Comparison of ENCODE assay signal across 19 mouse cellular contexts in the genomic region with DNA sequence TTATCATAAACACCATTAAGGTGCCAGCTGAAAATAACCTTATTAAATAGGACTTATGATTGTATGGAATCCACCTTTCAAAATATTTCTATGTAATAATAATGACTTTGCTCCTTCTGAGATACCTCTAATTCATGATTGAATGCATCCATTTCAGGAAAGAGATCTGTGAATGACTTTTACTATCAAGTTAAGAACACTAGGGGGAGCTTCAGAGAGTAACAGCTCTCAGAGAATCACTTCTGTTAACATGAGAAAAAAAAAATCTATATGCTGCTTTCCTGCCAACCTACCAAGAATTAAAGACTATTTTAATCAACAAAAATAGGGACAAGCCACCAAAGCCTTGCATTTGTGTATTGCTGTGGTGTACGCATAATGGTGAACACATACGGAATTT.
DNase-seq lines count a peak whose midpoint lies in the region; ATAC-seq and TF ChIP-seq lines count a peak whose summit lies in the region.
"Had no signal": no experiment of that assay in that cellular context is flagged by ENCODE, and none has a peak within 500 bp of the region (broad histone marks: within the 10 kb centered on the region; RNA-seq: fewer than 3 reads in every experiment).

No protein-coding gene starts in this region.

- H3K9ac ChIP-seq in heart, adult 2 months (ENCODE audit: low read depth, low read length): no peak overlapping the region
- H3K9ac ChIP-seq in lung, embryonic 14.5 days: no peak overlapping the region
- no peak overlapping the region for H3K9ac ChIP-seq in embryonic facial prominence, embryonic 14.5 days (ENCODE audit: low read depth, low read length)
- H3K9ac ChIP-seq: kidney, embryonic 15.5 days had no signal

- no peak overlapping the region for H3K4me2 ChIP-seq in lung, embryonic 14.5 days
- no peak overlapping the region for H3K4me2 ChIP-seq in embryonic facial prominence, embryonic 14.5 days (ENCODE audit: low read depth, low read length)
- H3K4me2 ChIP-seq: kidney, embryonic 15.5 days had no signal

- 89% methylated on average over 2 of the region's 2 CpGs for WGBS in heart, adult 2 months
- WGBS in heart, embryonic 10.5 days: 90% methylated on average over 2 of the region's 2 CpGs
- WGBS in lung, embryonic 14.5 days: 84% methylated on average over 2 of the region's 2 CpGs
- WGBS in embryonic facial prominence, embryonic 14.5 days: 92% methylated on average over 2 of the region's 2 CpGs

- no peaks in the 10 kb centered on the region for H3K79me2 ChIP-seq in heart, adult 2 months (replicated peaks; ENCODE audit: control insufficient read depth, insufficient read depth, low read length)

- H3K27ac ChIP-seq in heart, adult 2 months: no peak overlapping the region
- no peak overlapping the region for H3K27ac ChIP-seq in heart, embryonic 10.5 days
- H3K27ac ChIP-seq in lung, embryonic 14.5 days (ENCODE audit: low read depth): no peak overlapping the region
- no peak overlapping the region for H3K27ac ChIP-seq in embryonic facial prominence, embryonic 14.5 days (replicated peaks; ENCODE audit: low read depth, low read length)
- H3K27ac ChIP-seq: kidney, embryonic 15.5 days had no signal

- peak; percentile 23 for TF ChIP-seq CTCF in heart, adult 2 months (IDR thresholded peaks at IDR 0.05)
- peak; percentile 27; the same call in 1 of the 2 replicates for TF ChIP-seq CTCF in lung, embryonic 14.5 days (IDR thresholded peaks at IDR 0.05; ENCODE audit: low read depth)

- no peaks in the 10 kb centered on the region for H3K9me3 ChIP-seq in heart, embryonic 10.5 days
- H3K9me3 ChIP-seq in lung, embryonic 14.5 days (ENCODE audit: low read depth, low read length): no peaks in the 10 kb centered on the region
- no peaks in the 10 kb centered on the region for H3K9me3 ChIP-seq in embryonic facial prominence, embryonic 14.5 days (ENCODE audit: control insufficient read depth, low read length)
- H3K9me3 ChIP-seq: kidney, embryonic 15.5 days; megakaryocyte, embryonic 14.5 days had no signal

- H3K4me3 ChIP-seq in heart, adult 2 months: no peak overlapping the region
- H3K4me3 ChIP-seq in heart, embryonic 10.5 days: no peak overlapping the region
- H3K4me3 ChIP-seq in lung, embryonic 14.5 days (ENCODE audit: low read depth, low read length): no peak overlapping the region
- H3K4me3 ChIP-seq in embryonic facial prominence, embryonic 14.5 days (ENCODE audit: low read depth, low read length): no peak overlapping the region
- H3K4me3 ChIP-seq: erythroblast, embryonic 14.5 days; kidney, embryonic 15.5 days; megakaryocyte, embryonic 14.5 days had no signal

- TF ChIP-seq POLR2A in heart, adult 2 months (IDR thresholded peaks at IDR 0.05; ENCODE audit: insufficient read depth, low read depth, low read length): no peak

- intact Hi-C loops in heart, adult 2 months (cut with DNase I): no loop called here

- TF ChIP-seq EP300 in heart, adult 2 months (IDR thresholded peaks at IDR 0.05; ENCODE audit: insufficient read depth, low read depth, low read length): no peak

- H3K27me3 ChIP-seq in heart, adult 2 months (ENCODE audit: control insufficient read depth, insufficient read depth, low read length): no peaks in the 10 kb centered on the region
- H3K27me3 ChIP-seq in heart, embryonic 10.5 days (ENCODE audit: insufficient read depth, poor library complexity, severe bottlenecking): no peaks in the 10 kb centered on the region
- H3K27me3 ChIP-seq in lung, embryonic 14.5 days (ENCODE audit: insufficient read depth, low read length): no peaks in the 10 kb centered on the region
- H3K27me3 ChIP-seq in embryonic facial prominence, embryonic 14.5 days (replicated peaks; ENCODE audit: control insufficient read depth, insufficient read depth, low read length): no peaks in the 10 kb centered on the region
- H3K27me3 ChIP-seq: kidney, embryonic 15.5 days; megakaryocyte, embryonic 14.5 days had no signal

- no peaks in the 10 kb centered on the region for H3K4me1 ChIP-seq in heart, adult 2 months (ENCODE audit: control insufficient read depth, insufficient read depth, low read length)
- no peaks in the 10 kb centered on the region for H3K4me1 ChIP-seq in heart, embryonic 10.5 days
- H3K4me1 ChIP-seq in lung, embryonic 14.5 days (ENCODE audit: insufficient read depth): no peaks in the 10 kb centered on the region
- H3K4me1 ChIP-seq in embryonic facial prominence, embryonic 14.5 days (ENCODE audit: control insufficient read depth, insufficient read depth, low read length): no peaks in the 10 kb centered on the region
- H3K4me1 ChIP-seq: kidney, embryonic 15.5 days; megakaryocyte, embryonic 14.5 days had no signal

- no peak for DNase-seq in heart, adult 2 months
- DNase-seq in heart, embryonic 10.5 days (ENCODE audit: low spot score): no peak
- peak; percentile 39 for DNase-seq in lung, embryonic 14.5 days
- DNase-seq in lung, postnatal 14 days: no peak
- DNase-seq in NIH3T3 (ENCODE audit: low read depth): peak; percentile 2
- DNase-seq in embryonic facial prominence, embryonic 14.5 days (ENCODE audit: low spot score): peak; percentile 2
- DNase-seq in thymus, postnatal 10 days (ENCODE audit: low spot score in 2 of 2): no peak
- DNase-seq: adrenal gland, adult 2 months; cerebellum, postnatal 14 days; heart, adult 11 months; heart, postnatal 14 days; lung, adult 18-20 months; thymus, postnatal 36 days had no signal

- ATAC-seq in lung, embryonic 14.5 days (ENCODE audit: insufficient read depth): no peak
- no peak for ATAC-seq in embryonic facial prominence, embryonic 14.5 days (ENCODE audit: low read depth)
- ATAC-seq in inflammation-experienced regulatory T-cells, adult 6 months: no peak
- ATAC-seq: CD4-positive, CD25-positive, alpha-beta regulatory T cell, adult 4 months; hindbrain, embryonic 16.5 days had no signal

- H3K36me3 ChIP-seq in heart, adult 2 months (ENCODE audit: control insufficient read depth, insufficient read depth, low read length): no peaks in the 10 kb centered on the region
- H3K36me3 ChIP-seq in heart, embryonic 10.5 days: no peaks in the 10 kb centered on the region
- no peaks in the 10 kb centered on the region for H3K36me3 ChIP-seq in lung, embryonic 14.5 days (ENCODE audit: insufficient read depth)
- H3K36me3 ChIP-seq in embryonic facial prominence, embryonic 14.5 days (ENCODE audit: control insufficient read depth, insufficient read depth, low read length): no peaks in the 10 kb centered on the region
- H3K36me3 ChIP-seq: kidney, embryonic 15.5 days had no signal

Comparison
In these comparisons a context has a peak if more than half of its experiments do, and no peak if none do; other contexts are left out.
1. DNase-seq: peak in lung, embryonic 14.5 days (single experiment), NIH3T3 (single experiment) and embryonic facial prominence, embryonic 14.5 days (single experiment); none in heart, adult 2 months (0 of 2), heart, embryonic 10.5 days (single experiment), lung, postnatal 14 days (single experiment) and thymus, postnatal 10 days (0 of 2).